Mouse (Mus musculus): ENCODE results near the gene Gm15217. TPM values are rescaled to one million over a fixed set of nuclear protein-coding genes. Genes with fewer than 3 reads are reported as not detected.

The Gm15217 gene
- polyA plus RNA-seq (2017; shearing (Covaris generic)): 1 to 10 TPM in 1 of 2 experiments, not detected in 1; 2.6 TPM

DNA sequence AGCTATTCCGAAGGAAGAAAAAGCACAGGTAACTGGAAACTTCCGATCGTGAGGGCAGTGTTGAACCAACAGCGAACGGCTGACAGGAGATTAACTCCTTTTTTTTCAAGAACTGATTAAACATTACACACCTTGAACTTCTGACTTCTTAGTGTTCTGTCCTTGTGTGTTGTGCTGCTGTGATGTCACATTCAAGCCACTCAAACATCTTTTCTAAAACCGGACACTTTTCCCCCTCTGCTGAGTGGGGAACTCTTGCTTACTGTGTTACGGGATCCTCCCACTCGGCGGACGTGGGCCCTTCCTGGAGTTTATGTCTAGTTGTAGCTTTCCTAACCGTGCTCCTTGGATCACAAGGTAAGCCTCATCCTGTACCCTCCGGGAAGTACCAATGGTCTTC lies at the start of gene Gm15217:
Gm15217 (plus strand) TSS at position 130 of the 400 bp plus-strand sequence.

DNA sequence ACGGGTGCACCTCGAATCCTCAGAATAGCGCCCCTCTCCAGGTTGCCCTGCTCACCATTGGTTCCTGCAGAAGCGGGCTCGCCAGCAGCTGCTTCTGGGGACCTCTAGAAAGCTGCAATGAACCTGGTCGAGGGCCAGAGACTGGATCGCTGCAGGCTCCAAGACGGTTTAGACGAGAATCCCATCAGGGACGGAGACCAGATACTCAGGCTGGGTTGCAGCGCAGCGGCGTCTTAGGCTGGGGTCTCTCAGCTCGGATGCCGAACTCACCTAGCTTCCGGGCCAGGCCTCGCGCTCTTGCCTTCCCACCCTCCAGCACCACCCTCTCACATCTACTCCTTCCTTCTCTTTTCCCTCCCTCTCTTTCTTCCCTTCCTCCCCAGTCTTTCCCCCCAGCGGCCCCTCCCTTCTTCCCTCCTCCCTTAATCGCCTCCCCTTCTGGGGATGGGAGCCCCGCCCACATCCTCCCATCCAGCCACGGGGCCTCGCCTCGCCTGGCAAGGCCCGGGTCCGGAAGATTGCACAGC lies 11.1 kb downstream of the Gm15217 start, which contains the start of gene Bmp4:
Bmp4 (minus strand) TSS at position 421 of the 527 bp plus-strand sequence.

Other genes starting within 250 kb of the Gm15217 start
- gene Bmp4, start 11.3 kb downstream of the Gm15217 start, polyA plus RNA-seq (2017; shearing (Covaris generic)): 1 to 10 TPM in 1 of 2 experiments, under 1 TPM in 1; 0.36 to 1.8 TPM